Mouse (Mus musculus): Measurements from ENCODE around the gene Gm21541. TPM values are rescaled to one million over a fixed set of nuclear protein-coding genes. Genes with fewer than 3 reads are reported as not detected.
"Not testable (repeated sequence)": the region's sequence is repeated elsewhere in the genome, so short reads cannot be mapped to it uniquely, and the experiment has no call there.

Gene Gm21541
- polyA plus RNA-seq (2016; fragmentation: Nextera tagmentation; extraction: Ambion mirVana), result not detected in 2 replicates

- not testable (repeated sequence) for H3K4me1 ChIP-seq
- no CpG with 5 or more reads among the region's 5 CpGs for WGBS
These were observed at the start of gene Gm21541 for GRCm38 (mm10) chr4:41903310-41903709. Gene Gm21541, plus strand, starts transcription at chr4:41903610.

GRCm38 (mm10) chr4:41941272-41941671 lies 37.9 kb downstream of the Gm21541 start, which contains the start of gene Gm20878:
Gene Gm20878, plus strand, starts transcription at chr4:41941572.
- H3K27ac ChIP-seq (replicated peaks); H3K27me3 ChIP-seq (ENCODE audit: low read depth, poor library complexity, severe bottlenecking); DNase-seq (ENCODE audit: low spot score); H3K9me3 ChIP-seq (replicated peaks); H3K36me3 ChIP-seq; H3K4me3 ChIP-seq; H3K4me1 ChIP-seq: not testable (repeated sequence)
- no CpG with 5 or more reads among the region's 8 CpGs for WGBS

More at GRCm38 (mm10) chr4:41903310-41903709, at the start of gene Gm21541:
- H3K27me3 ChIP-seq (ENCODE audit: low read depth, poor library complexity, severe bottlenecking); H3K36me3 ChIP-seq; H3K27ac ChIP-seq (replicated peaks); DNase-seq (ENCODE audit: low spot score); H3K9me3 ChIP-seq (replicated peaks); H3K4me3 ChIP-seq: not testable (repeated sequence)

Other genes with a start within 250 kb of the Gm21541 start
- 27.1 and 35.8 TPM in 2 replicates for gene Cntfr, start 206.5 kb upstream of the Gm21541 start, polyA plus RNA-seq (2016; fragmentation: Nextera tagmentation; extraction: Ambion mirVana)
- 69.0 TPM in 2 replicates for gene Il11ra1, start 203.6 kb upstream of the Gm21541 start, polyA plus RNA-seq (2016; fragmentation: Nextera tagmentation; extraction: Ambion mirVana)
- gene Rpp25l, start 190.1 kb upstream of the Gm21541 start, polyA plus RNA-seq (2016; fragmentation: Nextera tagmentation; extraction: Ambion mirVana), result 86.4 and 91.5 TPM in 2 replicates
- 150 and 167 TPM in 2 replicates for gene Dctn3, start 180.4 kb upstream of the Gm21541 start, polyA plus RNA-seq (2016; fragmentation: Nextera tagmentation; extraction: Ambion mirVana)
- gene Arid3c, start 172.5 kb upstream of the Gm21541 start, polyA plus RNA-seq (2016; fragmentation: Nextera tagmentation; extraction: Ambion mirVana), result 0.28 and 0.63 TPM in 2 replicates
- gene Galt, start 148.4 kb upstream of the Gm21541 start, polyA plus RNA-seq (2016; fragmentation: Nextera tagmentation; extraction: Ambion mirVana), result 19.1 and 21.4 TPM in 2 replicates
- gene Sigmar1, start 147.5 kb upstream of the Gm21541 start, polyA plus RNA-seq (2016; fragmentation: Nextera tagmentation; extraction: Ambion mirVana), result 87.3 and 96.3 TPM in 2 replicates
- 52.4 and 67.6 TPM in 2 replicates for gene Ccl27a, start 129.4 kb upstream of the Gm21541 start, polyA plus RNA-seq (2016; fragmentation: Nextera tagmentation; extraction: Ambion mirVana)
- 1.9 and 3.4 TPM in 2 replicates for gene Gm20878, start 38.0 kb downstream of the Gm21541 start, polyA plus RNA-seq (2016; fragmentation: Nextera tagmentation; extraction: Ambion mirVana)
- 0.10 TPM in 1 of 2 replicates, not detected in the other for gene Fam205a4, start 62.4 kb downstream of the Gm21541 start, polyA plus RNA-seq (2016; fragmentation: Nextera tagmentation; extraction: Ambion mirVana)
- gene Gm21093, start 131.1 kb downstream of the Gm21541 start, polyA plus RNA-seq (2016; fragmentation: Nextera tagmentation; extraction: Ambion mirVana), result 0.31 TPM in 1 of 2 replicates, not detected in the other
- not detected in 2 replicates for gene Gm3893, start 187.6 kb downstream of the Gm21541 start, polyA plus RNA-seq (2016; fragmentation: Nextera tagmentation; extraction: Ambion mirVana)
- gene Gm13304, start 211.2 kb downstream of the Gm21541 start, polyA plus RNA-seq (2016; fragmentation: Nextera tagmentation; extraction: Ambion mirVana), result not detected in 2 replicates
- not detected in 2 replicates for gene Gm13306, start 249.8 kb downstream of the Gm21541 start, polyA plus RNA-seq (2016; fragmentation: Nextera tagmentation; extraction: Ambion mirVana)

Measured in midbrain, embryonic 10.5 days (tissue).